Mouse (Mus musculus) left cerebral cortex, postnatal 25 days (tissue): ENCODE data around the gene Ctsj. TPM values are rescaled to one million over a fixed set of nuclear protein-coding genes. Genes with fewer than 3 reads are reported as not detected.
"Not testable (repeated sequence)": the region's sequence is repeated elsewhere in the genome, so short reads cannot be mapped to it uniquely, and the experiment has no call there.

Source experiments
- DNase-seq, 2 experiments: peaks; one replicate each; pipeline ENCODE4 v3.0.0; 2022; ENCODE audit warnings: low spot score in 2 of 2, mixed read lengths in 1 of 2
- intact Hi-C: fragments of 180-260 bp; cut with DNase I; formaldehyde crosslinking; loops from one replicate; pipeline ENCODE4 v1.15.1; 2025
- total RNA-seq, 2 experiments: library from RNA; stranded (reverse); gene quantifications; 2 replicates each; pipeline ENCODE4 v1.2.3; 2021

Ctsj gene
- not detected for total RNA-seq

DNA sequence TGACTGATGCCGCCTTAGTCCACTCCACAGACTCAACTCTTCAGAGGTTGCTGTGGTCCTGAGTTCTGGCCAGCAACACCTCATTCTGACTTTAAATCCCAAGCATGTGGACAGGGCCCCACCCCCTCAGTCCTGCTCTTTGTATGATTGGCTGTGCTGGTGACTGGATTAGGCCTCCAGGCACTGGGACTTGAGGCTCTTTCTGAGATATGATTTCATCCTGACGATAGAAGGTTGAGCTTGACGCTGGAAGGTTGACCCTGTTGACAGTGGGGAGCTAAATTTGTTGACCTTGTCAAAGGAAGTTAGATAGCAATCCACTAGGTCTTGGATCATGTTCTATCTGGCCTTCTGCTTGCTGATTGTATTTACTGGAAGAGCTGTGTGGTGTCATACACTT lies at the start of gene Ctsj:
Gene Ctsj (minus strand): TSS at position 101 of the 400 bp plus-strand sequence.
- no peak for DNase-seq
- intact Hi-C loops = no loop called here

DNA sequence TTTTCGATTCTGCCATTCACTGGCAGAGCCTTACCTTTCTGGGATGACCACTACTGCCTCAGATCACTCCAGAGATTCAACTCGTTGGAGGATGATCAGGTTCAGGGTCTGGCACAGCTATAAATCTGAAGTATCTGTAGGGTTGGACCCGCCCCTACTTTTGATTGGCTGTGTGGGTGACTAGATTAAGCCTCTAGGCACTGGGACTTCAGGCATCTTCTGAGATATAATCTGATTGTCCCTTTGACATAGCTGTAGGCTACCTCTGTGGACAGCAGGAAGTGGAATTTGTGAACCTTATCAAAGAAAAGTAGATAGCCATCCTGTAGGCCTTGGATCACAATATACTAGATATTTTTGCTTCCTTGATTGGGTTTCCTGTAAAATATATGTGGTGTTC lies 34.8 kb upstream of the Ctsj start, which contains the start of gene Ctsq:
Gene Ctsq (minus strand): TSS at position 101 of the 400 bp plus-strand sequence.
- no peak for DNase-seq
- intact Hi-C loops = no loop called here

DNA sequence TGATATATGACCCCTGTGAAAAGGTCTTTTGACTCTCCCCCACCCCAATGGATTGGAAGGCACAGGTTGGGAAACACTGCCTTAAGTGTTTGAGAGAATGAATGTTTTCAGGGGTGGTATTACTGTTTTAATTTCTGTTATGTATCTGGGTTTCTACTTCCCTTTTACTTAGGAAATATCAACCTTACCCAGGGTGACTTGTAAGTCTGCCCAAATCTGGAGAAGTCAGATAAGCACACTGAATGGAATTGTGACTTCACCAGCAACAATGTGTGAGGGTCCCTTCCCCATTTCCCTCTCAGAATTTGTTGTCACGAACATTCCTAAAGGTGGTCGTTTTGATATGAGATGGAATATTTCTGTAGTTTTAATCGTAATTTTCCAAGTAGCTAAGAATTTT lies 17.0 kb upstream of the Ctsj start:
- no peak for DNase-seq
- intact Hi-C loops = no loop called here

DNA sequence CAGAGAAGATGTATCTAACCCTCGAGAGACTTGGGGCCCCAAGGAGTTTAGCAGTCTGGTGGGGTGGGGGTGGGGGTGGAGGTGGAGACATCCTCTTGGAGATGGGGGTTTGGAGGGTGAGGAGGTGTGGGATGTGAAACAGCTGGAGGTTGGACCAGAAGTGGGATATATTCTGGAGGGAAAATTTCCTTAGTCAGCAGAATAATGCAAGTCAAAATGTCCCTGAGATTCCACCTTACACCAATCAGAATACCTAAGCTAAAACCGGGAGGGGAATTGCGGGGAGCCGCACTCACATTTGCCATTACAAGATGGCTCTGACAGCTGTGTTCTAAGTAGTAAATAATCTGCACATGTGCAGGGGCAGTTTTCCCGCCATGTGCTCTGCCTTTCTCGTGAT lies 16.1 kb upstream of the Ctsj start:
- intact Hi-C loops = no loop called here
- DNase-seq = no peak

DNA sequence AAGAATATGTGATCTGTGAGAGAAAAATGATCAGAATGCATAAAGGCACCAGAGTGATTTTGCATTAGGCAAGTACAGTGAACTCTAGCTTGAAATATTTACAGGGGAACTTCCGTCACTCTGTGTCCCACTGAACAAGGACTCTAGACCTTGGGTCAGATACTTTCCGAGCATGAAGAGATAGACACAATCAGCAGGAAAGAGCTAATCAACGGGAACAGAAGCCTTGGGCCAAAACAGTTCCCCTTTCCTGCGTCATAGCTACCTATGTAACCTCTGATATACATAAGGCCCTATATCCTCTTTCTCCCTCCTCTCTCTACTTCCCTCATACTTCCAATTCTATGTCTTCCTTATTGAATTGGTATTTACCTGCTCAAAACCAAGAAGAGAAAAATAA lies 4.4 kb upstream of the Ctsj start:
- no peak for DNase-seq
- intact Hi-C loops = no loop called here

DNA sequence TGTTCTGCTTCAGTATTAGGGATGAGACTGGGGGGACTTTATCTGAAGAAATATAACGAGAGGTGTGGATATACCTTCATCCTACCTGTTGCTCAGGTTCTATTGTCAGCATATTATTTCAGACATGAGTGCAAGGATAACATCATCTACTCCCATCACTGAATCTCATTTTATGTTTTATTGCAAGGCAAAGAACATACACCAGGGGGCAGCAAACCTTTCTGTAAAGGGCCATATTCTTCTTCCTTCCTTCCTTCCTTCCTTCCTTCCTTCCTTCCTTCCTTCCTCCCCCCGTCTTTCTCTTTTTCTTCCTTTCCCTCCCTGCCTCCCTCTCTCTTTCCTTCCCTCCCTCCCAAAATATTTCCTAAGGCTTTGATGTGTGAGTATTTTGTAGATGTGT lies 8.2 kb downstream of the Ctsj start:
- intact Hi-C loops = no loop called here
- no peak for DNase-seq

DNA sequence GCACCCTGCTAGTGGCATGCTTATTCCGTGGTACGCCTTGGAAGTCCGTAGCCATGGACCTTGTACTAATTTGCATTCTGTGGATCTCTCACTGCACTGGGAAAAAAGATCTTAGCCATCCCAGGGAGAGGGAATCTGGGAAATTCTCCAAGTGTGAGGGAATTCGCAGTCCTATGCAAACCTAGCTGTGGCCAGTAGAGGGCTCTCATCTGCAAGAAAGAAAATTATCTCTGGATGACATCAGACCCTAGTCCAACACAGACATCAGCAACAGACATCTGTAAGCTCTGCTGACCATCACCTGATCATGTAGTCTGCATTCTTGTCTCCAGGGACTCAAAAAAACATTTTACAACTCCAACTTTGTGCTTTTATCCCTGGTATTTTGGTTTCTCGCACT lies 18.8 kb downstream of the Ctsj start:
- intact Hi-C loops, DNase-seq: not testable (repeated sequence)

DNA sequence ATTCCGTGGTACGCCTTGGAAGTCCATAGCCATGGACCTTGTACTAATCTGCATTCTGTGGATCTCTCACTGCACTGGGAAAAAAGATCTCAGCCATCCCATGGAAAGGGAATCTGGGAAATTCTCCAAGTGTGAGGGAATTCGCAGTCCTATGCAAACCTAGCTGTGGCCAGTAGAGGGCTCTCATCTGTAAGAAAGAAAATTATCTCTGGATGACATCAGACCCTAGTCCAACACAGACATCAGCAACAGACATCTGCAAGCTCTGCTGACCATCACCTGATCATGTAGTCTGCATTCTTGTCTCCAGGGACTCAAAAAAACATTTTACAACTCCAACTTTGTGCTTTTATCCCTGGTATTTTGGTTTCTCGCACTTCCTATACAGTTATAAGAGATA lies 33.4 kb downstream of the Ctsj start:
- DNase-seq, intact Hi-C loops: not testable (repeated sequence)

DNA sequence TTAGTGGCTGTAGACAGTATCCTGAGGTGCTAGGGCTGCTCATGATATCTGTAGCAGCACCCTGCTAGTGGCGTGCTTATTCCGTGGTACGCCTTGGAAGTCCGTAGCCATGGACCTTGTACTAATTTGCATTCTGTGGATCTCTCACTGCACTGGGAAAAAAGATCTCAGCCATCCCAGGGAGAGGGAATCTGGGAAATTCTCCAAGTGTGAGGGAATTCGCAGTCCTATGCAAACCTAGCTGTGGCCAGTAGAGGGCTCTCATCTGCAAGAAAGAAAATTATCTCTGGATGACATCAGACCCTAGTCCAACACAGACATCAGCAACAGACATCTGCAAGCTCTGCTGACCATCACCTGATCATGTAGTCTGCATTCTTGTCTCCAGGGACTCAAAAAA lies 41.8 kb downstream of the Ctsj start:
- DNase-seq, intact Hi-C loops: not testable (repeated sequence)

DNA sequence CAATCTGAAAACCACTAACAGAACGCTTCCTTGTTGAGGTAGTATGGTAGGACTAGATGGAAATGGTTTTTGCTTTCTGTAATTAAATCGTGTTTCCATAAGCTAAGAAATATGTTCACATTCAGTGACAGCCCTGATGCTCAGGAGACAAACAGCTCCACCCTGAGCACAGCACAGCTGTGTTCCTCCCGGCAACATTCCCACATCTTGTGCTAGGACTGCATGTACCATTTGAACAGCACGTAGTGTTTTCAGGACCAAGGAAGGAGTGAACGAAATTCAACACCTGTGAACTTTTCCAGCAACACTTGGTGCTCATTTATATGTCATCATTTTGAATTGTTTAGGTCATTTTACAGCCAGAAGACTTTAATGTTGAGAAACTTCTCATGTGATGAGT lies 44.1 kb downstream of the Ctsj start:
- intact Hi-C loops = no loop called here
- no peak for DNase-seq

Other genes with a start within 250 kb of the Ctsj start
- gene BC051665, start 219.6 kb downstream of the Ctsj start, total RNA-seq = not detected
- not detected for gene Ctsll3, start 203.1 kb downstream of the Ctsj start, total RNA-seq
- gene 4930486L24Rik, start 141.5 kb downstream of the Ctsj start, total RNA-seq = not detected
- gene Gm49392, start 109.1 kb downstream of the Ctsj start, total RNA-seq = under 1 TPM in 1 of 2 experiments, not detected in 1; 0.23 TPM
- gene Ctla2b, start 108.5 kb downstream of the Ctsj start, total RNA-seq = 1 to 10 TPM; 1.7 to 2.0 TPM
- gene Tpbpb, start 101.1 kb downstream of the Ctsj start, total RNA-seq = not detected
- not detected for gene Gm49393, start 70.4 kb downstream of the Ctsj start, total RNA-seq
- gene Gm49391, start 69.4 kb downstream of the Ctsj start, total RNA-seq = under 1 TPM in 1 of 2 experiments, not detected in 1; 0.99 TPM
- 10 to 100 TPM; 22.0 to 22.9 TPM for gene Ctla2a, start 69.3 kb downstream of the Ctsj start, total RNA-seq
- not detected for gene Tpbpa, start 64.0 kb downstream of the Ctsj start, total RNA-seq
- gene Ctsq, start 34.7 kb upstream of the Ctsj start, total RNA-seq = not detected
- not detected for gene Ctsr, start 158.3 kb upstream of the Ctsj start, total RNA-seq
- not detected for gene Cts6, start 197.5 kb upstream of the Ctsj start, total RNA-seq
- gene Cts8, start 249.4 kb upstream of the Ctsj start, total RNA-seq = not detected